Comparison of ENCODE assay signal across 13 mouse cellular contexts in genomic region chr13:95634451-95634850, GRCm38 (mm10). TPM values are rescaled to one million over a fixed set of nuclear protein-coding genes. Genes with fewer than 3 reads are reported as not detected.
DNase-seq lines count a peak whose midpoint lies in the region; ATAC-seq and TF ChIP-seq lines count a peak whose summit lies in the region.
"Had no signal": no experiment of that assay in that cellular context is flagged by ENCODE, and none has a peak within 500 bp of the region (broad histone marks: within the 10 kb centered on the region; RNA-seq: fewer than 3 reads in every experiment).

No protein-coding gene starts in this region.

- H3K9me3 ChIP-seq in heart, embryonic 14.5 days (ENCODE audit: control insufficient read depth, low read length), result no peaks in the 10 kb centered on the region
- no peaks in the 10 kb centered on the region for H3K9me3 ChIP-seq in lung, embryonic 16.5 days (ENCODE audit: control insufficient read depth, low read length)
- H3K9me3 ChIP-seq in heart, embryonic 16.5 days (replicated peaks; ENCODE audit: control insufficient read depth, low read length), result no peaks in the 10 kb centered on the region
- no peaks in the 10 kb centered on the region for H3K9me3 ChIP-seq in stomach, postnatal 0 days (ENCODE audit: control insufficient read depth, low read length)
- H3K9me3 ChIP-seq: forebrain, embryonic 13.5 days; hindbrain, embryonic 10.5 days had no signal

- TF ChIP-seq CTCF in lung, adult 2 months (IDR thresholded peaks at IDR 0.05; ENCODE audit: insufficient read depth, low read length), result no peak
- no peak for TF ChIP-seq CTCF in stomach, postnatal 0 days (IDR thresholded peaks at IDR 0.05; ENCODE audit: low read depth)

- TF ChIP-seq EP300 in stomach, postnatal 0 days (optimal IDR thresholded peaks at IDR 0.05), result no peak

- WGBS in heart, embryonic 14.5 days, result 32% methylated on average over 2 of the region's 2 CpGs
- 4% methylated on average over 2 of the region's 2 CpGs for WGBS in lung, embryonic 16.5 days
- whole genome bisulfite sequencing in lung, adult 2 months, result 13% methylated on average over 2 of the region's 2 CpGs
- 28% methylated on average over 2 of the region's 2 CpGs for whole genome bisulfite sequencing in heart, embryonic 16.5 days
- WGBS in stomach, postnatal 0 days, result 4% methylated on average over 2 of the region's 2 CpGs

- no peaks in the 10 kb centered on the region for H3K27me3 ChIP-seq in heart, embryonic 14.5 days (ENCODE audit: control insufficient read depth, insufficient read depth, low read length)
- H3K27me3 ChIP-seq in lung, embryonic 16.5 days (ENCODE audit: control insufficient read depth, insufficient read depth, low read depth, low read length), result no peaks in the 10 kb centered on the region
- H3K27me3 ChIP-seq in heart, embryonic 16.5 days (ENCODE audit: control insufficient read depth, insufficient read depth, low read length), result no peaks in the 10 kb centered on the region
- no peaks in the 10 kb centered on the region for H3K27me3 ChIP-seq in stomach, postnatal 0 days (ENCODE audit: control insufficient read depth, insufficient read depth, low read length)
- H3K27me3 ChIP-seq: CH12.LX; forebrain, embryonic 13.5 days had no signal

- no peak for DNase-seq in heart, adult 11 months
- DNase-seq in lung, adult 2 months, result no peak
- DNase-seq in stomach, postnatal 0 days (ENCODE audit: low spot score), result no peak
- DNase-seq in ovary, postnatal 36 days (ENCODE audit: low spot score), result no peak
- DNase-seq: cerebellum, adult 9-10 months; right cerebral cortex, postnatal 14 days had no signal

- peak overlapping the region; percentile 86 to 89 for H3K27ac ChIP-seq in heart, embryonic 14.5 days (replicated peaks in 1 of 2; ENCODE audit: control insufficient read depth in 1 of 2, insufficient read depth in 1 of 2, low read depth in 2 of 2, low read length in 2 of 2)
- H3K27ac ChIP-seq in lung, embryonic 16.5 days (ENCODE audit: low read length), result peak overlapping the region; percentile 60
- H3K27ac ChIP-seq in heart, embryonic 16.5 days (ENCODE audit: low read length), result peak overlapping the region; percentile 82
- H3K27ac ChIP-seq in stomach, postnatal 0 days (replicated peaks), result peak overlapping the region; percentile 6; the same call in 1 of the 2 replicates
- H3K27ac ChIP-seq: forebrain, embryonic 13.5 days; hindbrain, embryonic 10.5 days; macrophage had no signal

- 0 out of 2 replicates have a peak overlapping the region, but pooled peaks have one; percentile 5 for H3K4me2 ChIP-seq in heart, embryonic 14.5 days (ENCODE audit: low read length)
- H3K4me2 ChIP-seq in lung, embryonic 16.5 days (ENCODE audit: low read depth, low read length), result no peak overlapping the region
- H3K4me2 ChIP-seq in heart, embryonic 16.5 days (ENCODE audit: low read depth, low read length), result no peak overlapping the region
- no peak overlapping the region for H3K4me2 ChIP-seq in stomach, postnatal 0 days (replicated peaks; ENCODE audit: low read depth)
- H3K4me2 ChIP-seq: forebrain, embryonic 13.5 days had no signal

- H3K4me3 ChIP-seq in heart, embryonic 14.5 days (ENCODE audit: control insufficient read depth in 1 of 2, insufficient read depth in 1 of 2, low read depth in 1 of 2, low read length in 2 of 2), result no peak overlapping the region
- no peak overlapping the region for H3K4me3 ChIP-seq in lung, embryonic 16.5 days (ENCODE audit: low read length)
- no peak overlapping the region for H3K4me3 ChIP-seq in lung, adult 2 months (replicated peaks; ENCODE audit: extremely low read depth, low read depth, low read length)
- H3K4me3 ChIP-seq in heart, embryonic 16.5 days (ENCODE audit: low read length), result no peak overlapping the region
- H3K4me3 ChIP-seq in stomach, postnatal 0 days (ENCODE audit: low read depth, low read length), result no peak overlapping the region
- H3K4me3 ChIP-seq: forebrain, embryonic 13.5 days; hindbrain, embryonic 10.5 days had no signal

- H3K4me1 ChIP-seq in heart, embryonic 14.5 days (ENCODE audit: control insufficient read depth in 2 of 2, insufficient read depth in 2 of 2, low read length in 2 of 2), result peaks cover 17 to 42% of the 10 kb centered on the region in 2 experiments
- H3K4me1 ChIP-seq in lung, embryonic 16.5 days (replicated peaks; ENCODE audit: control insufficient read depth, insufficient read depth, low read length), result peaks cover 29% of the 10 kb centered on the region
- peaks cover 4% of the 10 kb centered on the region; the same call in 1 of the 2 replicates for H3K4me1 ChIP-seq in lung, adult 2 months (ENCODE audit: control insufficient read depth, insufficient read depth, low read length)
- H3K4me1 ChIP-seq in heart, embryonic 16.5 days (ENCODE audit: control insufficient read depth, insufficient read depth, low read length), result peaks cover 18% of the 10 kb centered on the region
- no peaks in the 10 kb centered on the region for H3K4me1 ChIP-seq in stomach, postnatal 0 days (replicated peaks; ENCODE audit: control insufficient read depth, insufficient read depth)

- no peaks in the 10 kb centered on the region for H3K36me3 ChIP-seq in heart, embryonic 14.5 days (ENCODE audit: control insufficient read depth, insufficient read depth, low read length)
- H3K36me3 ChIP-seq in lung, embryonic 16.5 days (ENCODE audit: control insufficient read depth, insufficient read depth, low read length), result peaks cover 2% of the 10 kb centered on the region; the same call in 1 of the 2 replicates
- no peaks in the 10 kb centered on the region for H3K36me3 ChIP-seq in heart, embryonic 16.5 days (ENCODE audit: control insufficient read depth, insufficient read depth)
- no peaks in the 10 kb centered on the region; the same call in 1 of the 2 replicates for H3K36me3 ChIP-seq in stomach, postnatal 0 days (ENCODE audit: control insufficient read depth, insufficient read depth, low read length)

- no peak for TF ChIP-seq POLR2A in lung, adult 2 months (IDR thresholded peaks at IDR 0.05; ENCODE audit: borderline replicate concordance, extremely low read depth, low read depth, low read length)

- peak; percentile 7; the same call in 1 of the 2 replicates for ATAC-seq in heart, embryonic 14.5 days (ENCODE audit: insufficient number of reproducible peaks, insufficient read depth, low FRiP score, low read depth)
- ATAC-seq in lung, embryonic 16.5 days (ENCODE audit: low read depth), result no peak
- no peak for ATAC-seq in heart, embryonic 16.5 days (replicated peaks; ENCODE audit: extremely low read depth, insufficient read depth, low FRiP score)
- ATAC-seq in stomach, postnatal 0 days (ENCODE audit: low FRiP score, low TSS enrichment), result no peak
- ATAC-seq: forebrain, embryonic 13.5 days had no signal

- H3K9ac ChIP-seq in heart, embryonic 14.5 days (ENCODE audit: low read length), result no peak overlapping the region
- no peak overlapping the region for H3K9ac ChIP-seq in lung, embryonic 16.5 days (ENCODE audit: low read length)
- H3K9ac ChIP-seq in heart, embryonic 16.5 days (ENCODE audit: low read length), result no peak overlapping the region
- H3K9ac ChIP-seq in stomach, postnatal 0 days (ENCODE audit: low read length), result no peak overlapping the region
- H3K9ac ChIP-seq: forebrain, embryonic 13.5 days had no signal

RNA-seq across cellular contexts. Expression of gene F2r, which starts 16.2 kb away (rescaled TPM):
- 128 and 133 TPM in 2 replicates for polyA plus RNA-seq in heart, embryonic 14.5 days (2014; fragmentation: Nextera tagmentation; extraction: Ambion mirVana)
- polyA plus RNA-seq in lung, embryonic 16.5 days (2015; fragmentation: Nextera tagmentation; extraction: Ambion mirVana), result 123 and 124 TPM in 2 replicates
- 116 TPM in 2 replicates for polyA plus RNA-seq in lung, adult 2 months (2012; rRNA removed)
- 96.3 and 107 TPM in 2 replicates for polyA plus RNA-seq in heart, embryonic 16.5 days (2015; fragmentation: Nextera tagmentation; extraction: Ambion mirVana)
- 20.1 and 23.0 TPM in 2 replicates for polyA plus RNA-seq in stomach, postnatal 0 days (2015; fragmentation: Nextera tagmentation; extraction: Ambion mirVana)

Comparison
In these comparisons a context has a peak if more than half of its experiments do, and no peak if none do; other contexts are left out.
1. H3K27ac ChIP-seq: peak in every context shown above with its lines; median percentile 88 in heart, embryonic 14.5 days; 82 in heart, embryonic 16.5 days; 60 in lung, embryonic 16.5 days; 6 in stomach, postnatal 0 days.